Mouse (Mus musculus): ENCODE measurements around the gene Cyb5b.

DNA sequence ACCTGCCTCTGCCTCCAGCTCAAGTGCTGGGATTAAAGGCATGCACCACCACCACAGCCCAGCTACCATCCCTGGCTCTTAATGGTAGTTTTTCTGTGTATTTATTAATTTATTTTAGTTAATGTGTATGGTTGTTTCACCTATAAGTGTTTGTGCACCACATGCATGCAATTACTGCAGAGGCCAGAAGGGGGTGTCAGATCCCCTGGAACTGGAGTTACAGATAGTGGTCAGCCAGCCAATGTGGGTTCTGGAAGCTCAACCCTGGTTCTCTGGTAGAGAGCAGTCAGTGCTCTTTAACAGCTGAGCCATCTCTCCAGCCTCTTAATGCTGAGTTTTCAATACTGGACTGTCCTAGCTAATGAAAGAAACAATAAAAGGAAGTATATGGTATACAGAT is 29.6 kb upstream of the Cyb5b start:
- TF ChIP-seq MAFK (IDR thresholded peaks at IDR 0.05; ENCODE audit: insufficient read depth, low read depth, low read length): no peak
- no peak for TF ChIP-seq CHD2 (IDR thresholded peaks at IDR 0.05; ENCODE audit: low read depth, low read length)
- no peak for TF ChIP-seq ZNF384 (IDR thresholded peaks at IDR 0.05; ENCODE audit: low read depth, low read length)
- peak; percentile 78 for TF ChIP-seq ZC3H11A (IDR thresholded peaks at IDR 0.05; ENCODE audit: borderline replicate concordance, low read depth, low read length)
- no peak for TF ChIP-seq HCFC1 (IDR thresholded peaks at IDR 0.05; ENCODE audit: borderline replicate concordance, insufficient read depth, low read length)

All from ES-E14 (cell line).